26 mouse cellular contexts compared by ENCODE assay signal in the genomic region with DNA sequence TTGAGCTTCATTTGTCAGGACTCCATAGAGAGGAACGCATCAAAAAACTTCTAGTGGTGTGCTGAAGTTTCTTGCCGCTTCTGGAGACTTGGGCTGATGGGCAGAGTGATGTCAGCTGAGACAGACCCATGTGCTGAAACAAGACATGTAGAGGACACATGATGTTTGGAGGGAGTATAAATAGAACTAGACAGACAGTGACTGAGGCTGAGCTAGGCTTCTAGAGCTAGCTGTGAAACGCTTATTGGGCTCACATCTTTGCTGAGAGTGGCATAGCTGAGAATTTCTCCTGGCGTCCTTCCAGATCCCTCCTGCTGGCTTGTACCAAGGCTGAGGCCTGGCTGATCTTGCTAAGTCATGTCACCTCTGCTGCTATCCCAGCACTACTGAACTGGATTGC. TPM values are rescaled to one million over a fixed set of nuclear protein-coding genes. Genes with fewer than 3 reads are reported as not detected.
A peak's percentile ranks its signal among the peaks of the same experiment; 100 is the strongest.
DNase-seq lines count a peak whose midpoint lies in the region; ATAC-seq and TF ChIP-seq lines count a peak whose summit lies in the region.
"Had no signal": no experiment of that assay in that cellular context is flagged by ENCODE, and none has a peak within 500 bp of the region (broad histone marks: within the 10 kb centered on the region; RNA-seq: fewer than 3 reads in every experiment).

No protein-coding gene starts in this region.

- H3K27ac ChIP-seq in forebrain, postnatal 0 days (ENCODE audit: low read depth, low read length): no peak overlapping the region
- H3K27ac ChIP-seq in forebrain, embryonic 15.5 days (replicated peaks): no peak overlapping the region
- H3K27ac ChIP-seq: forebrain, embryonic 13.5 days; hindbrain, postnatal 0 days; intestine, embryonic 15.5 days; limb, embryonic 13.5 days; midbrain, embryonic 13.5 days; neural tube, embryonic 13.5 days had no signal

- no peaks in the 10 kb centered on the region for H3K4me1 ChIP-seq in forebrain, postnatal 0 days (ENCODE audit: insufficient read depth)
- H3K4me1 ChIP-seq in forebrain, embryonic 15.5 days: no peaks in the 10 kb centered on the region
- H3K4me1 ChIP-seq: forebrain, embryonic 13.5 days; limb, embryonic 13.5 days; midbrain, embryonic 13.5 days; neural tube, embryonic 13.5 days had no signal

- no peak overlapping the region for H3K4me2 ChIP-seq in forebrain, postnatal 0 days (ENCODE audit: low read depth)
- no peak overlapping the region for H3K4me2 ChIP-seq in forebrain, embryonic 15.5 days (replicated peaks)
- H3K4me2 ChIP-seq: forebrain, embryonic 13.5 days; intestine, embryonic 15.5 days; limb, embryonic 13.5 days; liver, embryonic 11.5 days; midbrain, embryonic 13.5 days; neural tube, embryonic 13.5 days had no signal

- 77% methylated on average over 4 of the region's 4 CpGs for WGBS in forebrain, postnatal 0 days
- WGBS in forebrain, embryonic 15.5 days: 87% methylated on average over 4 of the region's 4 CpGs

- H3K4me3 ChIP-seq in forebrain, postnatal 0 days (ENCODE audit: low read depth, low read length): no peak overlapping the region
- H3K4me3 ChIP-seq in forebrain, embryonic 15.5 days: no peak overlapping the region
- H3K4me3 ChIP-seq: forebrain, embryonic 13.5 days; intestine, embryonic 15.5 days; limb, embryonic 13.5 days; megakaryocyte, embryonic 14.5 days; midbrain, embryonic 13.5 days; neural tube, embryonic 13.5 days had no signal

- H3K9ac ChIP-seq in forebrain, postnatal 0 days: no peak overlapping the region
- no peak overlapping the region for H3K9ac ChIP-seq in forebrain, embryonic 15.5 days (replicated peaks)
- H3K9ac ChIP-seq: forebrain, embryonic 13.5 days; intestine, embryonic 15.5 days; limb, embryonic 13.5 days; midbrain, embryonic 13.5 days; neural tube, embryonic 13.5 days had no signal

- H3K9me3 ChIP-seq in forebrain, postnatal 0 days (ENCODE audit: low read length): no peaks in the 10 kb centered on the region
- H3K9me3 ChIP-seq in forebrain, embryonic 15.5 days: no peaks in the 10 kb centered on the region
- H3K9me3 ChIP-seq: forebrain, embryonic 13.5 days; intestine, embryonic 15.5 days; limb, embryonic 13.5 days; midbrain, embryonic 13.5 days had no signal

- no peaks in the 10 kb centered on the region for H3K36me3 ChIP-seq in forebrain, postnatal 0 days (ENCODE audit: insufficient read depth)
- H3K36me3 ChIP-seq in forebrain, embryonic 15.5 days: no peaks in the 10 kb centered on the region
- H3K36me3 ChIP-seq: intestine, embryonic 15.5 days; limb, embryonic 13.5 days; midbrain, embryonic 13.5 days; neural tube, embryonic 13.5 days had no signal

- ATAC-seq in forebrain, postnatal 0 days: peak; percentile 85
- no peak for ATAC-seq in forebrain, embryonic 15.5 days (replicated peaks)
- ATAC-seq in granulocyte monocyte progenitor cell, adult 5-6 weeks (replicated peaks; ENCODE audit: poor library complexity, severe bottlenecking): no peak
- ATAC-seq: activated CD4-positive, CD25-positive, alpha-beta regulatory T cell, adult 4 months; forebrain, embryonic 13.5 days; hindbrain, postnatal 0 days; intestine, embryonic 15.5 days; midbrain, embryonic 13.5 days had no signal

- TF ChIP-seq CTCF in forebrain, postnatal 0 days (IDR thresholded peaks at IDR 0.05; ENCODE audit: low read depth): no peak

- DNase-seq in forebrain, postnatal 0 days: peak; percentile 10
- peak; percentile 7 for DNase-seq in kidney, postnatal 14 days
- no peak for DNase-seq in kidney, postnatal 4 days
- peak; percentile 11 for DNase-seq in right cerebral cortex, postnatal 14 days
- no peak for DNase-seq in right cerebral cortex, postnatal 25 days
- no peak for DNase-seq in embryo, embryonic 10.5 days (ENCODE audit: low spot score)
- DNase-seq: adrenal gland, adult 2 months; adrenal gland, postnatal 36 days; cerebellum, adult 8-10 months; cerebellum, postnatal 25 days; kidney, postnatal 36 days; layer of hippocampus, postnatal 36 days; lung, postnatal 4 days; thymus, adult 2 months; thymus, postnatal 36 days had no signal

- H3K27me3 ChIP-seq in forebrain, postnatal 0 days (ENCODE audit: insufficient read depth, low read length): no peaks in the 10 kb centered on the region
- no peaks in the 10 kb centered on the region for H3K27me3 ChIP-seq in forebrain, embryonic 15.5 days
- H3K27me3 ChIP-seq: forebrain, embryonic 13.5 days; intestine, embryonic 15.5 days; limb, embryonic 13.5 days; megakaryocyte, embryonic 14.5 days; midbrain, embryonic 13.5 days; neural tube, embryonic 13.5 days had no signal

RNA-seq across cellular contexts. Expression of a gene that starts 19.4 kb away (rescaled TPM):
- total RNA-seq in forebrain, postnatal 0 days (2014; rRNA removed): 46.7 and 56.4 TPM in 2 replicates
- polyA plus RNA-seq in forebrain, postnatal 0 days (2015; fragmentation: Nextera tagmentation; extraction: Ambion mirVana): 13.3 and 19.4 TPM in 2 replicates
- polyA plus RNA-seq in forebrain, embryonic 15.5 days (2015; fragmentation: Nextera tagmentation; extraction: Ambion mirVana): 30.7 and 30.9 TPM in 2 replicates
- 117 and 149 TPM in 2 replicates for total RNA-seq in granulocyte monocyte progenitor cell, adult 5-6 weeks (2014; fragmentation: Nextera tagmentation)
- total RNA-seq in granulocyte monocyte progenitor cell, adult 5-6 weeks (2017): 111 and 132 TPM in 2 replicates

Comparison
In these comparisons a context has a peak if more than half of its experiments do, and no peak if none do; other contexts are left out.
1. DNase-seq: peak in forebrain, postnatal 0 days (single experiment), kidney, postnatal 14 days (single experiment) and right cerebral cortex, postnatal 14 days (single experiment); none in kidney, postnatal 4 days (0 of 2), right cerebral cortex, postnatal 25 days (single experiment) and embryo, embryonic 10.5 days (single experiment).